Mouse (Mus musculus) testis, adult 2 months (tissue): ENCODE measurements around the gene Cntrob.

ENCODE experiments used
- CTCF ChIP-seq: fragments of 200-500 bp; IDR thresholded peaks from 2 replicates; pipeline ENCODE4 v1.5.1; 2012; ENCODE audit warnings: low read depth, mild to moderate bottlenecking, inconsistent platforms, low read length, moderate library complexity; ENCODE audit not compliant: control insufficient read depth, insufficient read depth, insufficient replicate concordance
- POLR2A ChIP-seq: fragments of 200-500 bp; IDR thresholded peaks from 2 replicates; pipeline ENCODE4 v1.6.1; 2012; ENCODE audit warnings: low read depth, mild to moderate bottlenecking, inconsistent platforms, low read length, moderate library complexity; ENCODE audit not compliant: control insufficient read depth

DNA sequence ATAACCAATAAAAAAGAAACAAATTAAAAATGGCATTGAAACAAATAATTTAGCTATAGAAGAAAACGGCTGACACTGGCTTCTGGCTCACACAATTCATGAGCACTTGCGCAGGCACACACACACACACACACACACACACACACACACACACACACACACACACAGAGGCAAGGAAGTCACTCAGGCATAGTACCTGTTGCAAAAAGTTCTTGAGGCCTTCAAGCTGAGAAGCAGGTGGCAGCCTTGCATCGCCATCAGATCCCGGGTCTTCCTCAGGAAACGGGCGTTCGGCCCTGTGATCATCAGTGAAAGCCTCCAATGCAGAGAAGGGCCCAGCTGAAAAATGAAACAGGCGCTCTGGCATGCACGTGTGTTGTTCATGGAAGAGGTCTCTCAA lies 18.3 kb downstream of the Cntrob start:
- no peak for TF ChIP-seq CTCF
- no peak for TF ChIP-seq POLR2A
